Mouse (Mus musculus) liver, adult 2 months (tissue): ENCODE measurements around the gene Dcdc2b. TPM values are rescaled to one million over a fixed set of nuclear protein-coding genes. Genes with fewer than 3 reads are reported as not detected.

Experiments used
- DNase-seq: peaks from one replicate; pipeline ENCODE4 v3.0.0-alpha.2; 2011; ENCODE audit warnings: low read depth, low spot score; ENCODE audit errors: extremely low read depth
- H3K27ac ChIP-seq: fragments of 200-500 bp; replicated peaks from 2 replicates; pipeline ENCODE4 v1.5.1; 2012; ENCODE audit warnings: low read depth, mild to moderate bottlenecking, control low read depth, inconsistent platforms, low read length; ENCODE audit not compliant: insufficient read depth
- H3K27me3 ChIP-seq: fragments of 200-500 bp; 2 replicates; pipeline ENCODE4 v1.6.1; 2012; ENCODE audit warnings: mild to moderate bottlenecking, moderate library complexity, low read length, inconsistent platforms; ENCODE audit not compliant: control insufficient read depth, insufficient read depth
- H3K36me3 ChIP-seq: fragments of 200-500 bp; 2 replicates; pipeline ENCODE4 v1.6.1; 2012; ENCODE audit warnings: low read length, inconsistent platforms; ENCODE audit not compliant: control insufficient read depth, insufficient read depth
- H3K4me1 ChIP-seq: fragments of 200-500 bp; 2 replicates; pipeline ENCODE4 v1.6.1; 2011; ENCODE audit warnings: low read length; ENCODE audit not compliant: control insufficient read depth, insufficient read depth
- H3K4me3 ChIP-seq: fragments of 200-500 bp; 2 replicates; pipeline ENCODE4 v1.5.1; 2011; ENCODE audit warnings: low read depth, mild to moderate bottlenecking, control low read depth, low read length, moderate library complexity; ENCODE audit not compliant: insufficient read depth
- H3K79me2 ChIP-seq: fragments of 200-500 bp; 2 replicates; pipeline ENCODE4 v1.6.1; 2012; ENCODE audit warnings: inconsistent platforms, mild to moderate bottlenecking, low read length, moderate library complexity; ENCODE audit not compliant: control insufficient read depth, insufficient read depth
- H3K9ac ChIP-seq: fragments of 200-500 bp; 2 replicates; pipeline ENCODE4 v1.6.1; 2012; ENCODE audit warnings: low read depth, mild to moderate bottlenecking, control low read depth, inconsistent platforms, low read length
- CTCF ChIP-seq: fragments of 200-500 bp; IDR thresholded peaks from 2 replicates; pipeline ENCODE4 v1.5.1; 2011; ENCODE audit warnings: low read depth, low read length, control low read depth
- POLR2A ChIP-seq: fragments of 200-500 bp; IDR thresholded peaks from 2 replicates; pipeline ENCODE4 v1.6.1; 2011; ENCODE audit warnings: low read length, control low read depth; ENCODE audit not compliant: insufficient read depth; ENCODE audit errors: extremely low read depth
- WGBS: fragments of 180-500 bp; shearing (Covaris S2); methylation state at CpG from one replicate; pipeline ENCODE4 v1.1.7; 2018; 5-methylcytosine and 5-hydroxymethylcytosine counted together
- polyA plus RNA-seq: library from polyadenylated mRNA; depleted of rRNA; stranded (reverse); fragments of >200 nt; gene quantifications from 2 replicates; pipeline ENCODE4 v1.2.3, GENCODE M21; 2012
- total RNA-seq: library from RNA; depleted of rRNA; stranded (reverse); fragments of >200 nt; gene quantifications from 2 replicates; pipeline ENCODE4 v1.2.3, GENCODE M21; 2014

The Dcdc2b gene
- total and polyA plus RNA-seq, 2 experiments = 1.3 to 1.6 TPM

DNA sequence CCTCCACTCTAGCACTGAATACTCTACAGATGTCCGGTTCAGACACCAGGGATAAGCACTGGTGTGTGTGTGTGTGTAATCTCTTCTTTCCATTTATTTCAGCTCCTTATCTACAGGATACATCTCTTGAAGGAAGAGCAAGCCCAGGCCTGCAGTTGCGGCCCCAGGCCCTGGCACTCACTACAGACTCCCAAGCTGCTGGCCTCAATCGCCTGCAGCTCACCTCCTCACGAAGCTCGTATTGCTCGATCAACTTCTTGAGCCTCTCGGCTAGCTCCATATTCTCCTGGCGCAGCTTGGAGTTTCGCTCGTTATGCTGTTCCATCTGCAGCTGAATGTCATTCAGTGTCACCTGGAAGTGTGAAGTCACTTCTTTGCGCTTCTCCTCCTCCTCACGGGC lies 17.8 kb upstream of the Dcdc2b start:
- TF ChIP-seq POLR2A (no peak), CTCF (no peak)
- Histone ChIP-seq H3K4me1 (no peaks in the 10 kb centered on the region), H3K27ac (no peak overlapping the region), H3K79me2 (no peaks in the 10 kb centered on the region), H3K36me3 (peaks cover 58% of the 10 kb centered on the region), H3K4me3 (no peak overlapping the region), H3K9ac (no peak overlapping the region), H3K27me3 (no peaks in the 10 kb centered on the region)
- WGBS = 95% methylated on average over 12 of the region's 12 CpGs
- DNase-seq = no peak

DNA sequence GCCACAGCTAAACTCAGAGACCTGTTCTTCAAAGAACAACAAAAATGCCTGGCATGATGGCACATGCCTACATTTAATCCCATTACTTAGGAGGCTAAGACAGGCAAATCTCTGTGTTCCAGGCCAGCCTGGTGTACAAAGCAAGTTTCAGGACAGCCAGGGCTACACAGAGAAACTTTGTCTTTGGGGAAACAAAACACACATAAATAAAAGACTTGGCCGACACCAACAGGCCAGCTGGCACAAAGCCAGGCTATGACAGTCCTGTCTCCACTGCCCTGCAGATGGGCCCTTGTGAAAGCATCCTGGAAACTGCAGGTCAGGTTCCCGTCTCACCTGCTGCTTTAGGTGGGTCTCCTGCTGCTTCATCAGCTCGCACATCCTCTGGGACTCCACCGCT lies 16.9 kb upstream of the Dcdc2b start:
- H3K79me2 ChIP-seq = no peaks in the 10 kb centered on the region
- H3K4me1 ChIP-seq = no peaks in the 10 kb centered on the region
- no peak for TF ChIP-seq POLR2A
- TF ChIP-seq CTCF = no peak
- peaks cover 56% of the 10 kb centered on the region for H3K36me3 ChIP-seq
- no peak overlapping the region for H3K4me3 ChIP-seq
- no peak overlapping the region for H3K9ac ChIP-seq
- WGBS = 57% methylated on average over 4 of the region's 4 CpGs
- H3K27me3 ChIP-seq = no peaks in the 10 kb centered on the region
- DNase-seq = peak; percentile 33
- H3K27ac ChIP-seq = no peak overlapping the region

DNA sequence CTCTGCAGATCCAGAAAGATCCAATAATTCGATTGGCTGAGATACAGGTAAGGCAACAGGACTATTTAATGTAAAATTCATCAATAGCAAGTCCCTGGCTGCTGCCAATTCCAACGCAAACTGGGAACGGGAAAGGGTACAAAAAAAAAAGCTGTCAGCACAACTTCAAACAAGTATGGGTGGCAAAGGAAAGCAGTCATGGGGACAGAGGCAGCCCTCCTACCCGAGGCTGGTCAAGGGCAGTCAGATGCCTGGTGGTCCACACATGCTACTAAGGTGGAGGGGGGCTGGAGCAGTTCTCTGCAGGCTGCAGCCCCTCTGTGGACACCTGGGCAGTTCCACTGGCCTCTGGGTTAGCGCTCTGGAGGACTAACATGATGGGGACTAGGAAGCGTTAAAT lies 12.0 kb upstream of the Dcdc2b start:
- peaks cover 24% of the 10 kb centered on the region for H3K36me3 ChIP-seq
- H3K27ac ChIP-seq = no peak overlapping the region
- 0 out of 2 replicates have a peak, but pooled peaks cover 4% of the 10 kb centered on the region for H3K79me2 ChIP-seq
- WGBS = 76% methylated on average over 6 of the region's 6 CpGs
- H3K4me1 ChIP-seq = peaks cover 10% of the 10 kb centered on the region
- no peaks in the 10 kb centered on the region for H3K27me3 ChIP-seq
- no peak for DNase-seq
- H3K4me3 ChIP-seq = no peak overlapping the region
- TF ChIP-seq POLR2A = no peak
- no peak overlapping the region for H3K9ac ChIP-seq

DNA sequence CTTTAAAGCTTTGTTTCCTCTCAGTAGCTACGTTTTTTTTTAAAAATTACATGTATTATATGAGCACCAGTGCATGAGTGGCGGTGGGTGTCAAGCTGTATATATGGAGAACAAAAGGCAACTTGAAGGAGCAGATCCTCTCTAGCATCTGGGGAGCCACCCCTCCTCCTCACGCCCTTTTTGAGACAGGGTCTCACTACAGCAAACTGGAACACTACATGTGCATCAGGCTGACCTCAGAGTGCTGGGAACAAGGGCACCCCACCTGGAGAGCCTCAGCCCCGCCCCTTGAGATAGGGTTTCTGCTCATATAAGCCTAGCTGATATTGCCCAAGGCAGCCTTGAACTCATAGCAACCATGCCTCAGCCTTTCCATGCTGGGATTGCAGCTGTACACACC lies 11.4 kb upstream of the Dcdc2b start:
- no peak for DNase-seq
- H3K27me3 ChIP-seq = no peaks in the 10 kb centered on the region
- H3K79me2 ChIP-seq = 0 out of 2 replicates have a peak, but pooled peaks cover 4% of the 10 kb centered on the region
- no peak overlapping the region for H3K27ac ChIP-seq
- H3K4me1 ChIP-seq = peaks cover 10% of the 10 kb centered on the region
- H3K36me3 ChIP-seq = peaks cover 21% of the 10 kb centered on the region
- H3K4me3 ChIP-seq = no peak overlapping the region
- no peak for TF ChIP-seq CTCF
- no peak for TF ChIP-seq POLR2A
- WGBS = 68% methylated on average over 4 of the region's 4 CpGs
- no peak overlapping the region for H3K9ac ChIP-seq

DNA sequence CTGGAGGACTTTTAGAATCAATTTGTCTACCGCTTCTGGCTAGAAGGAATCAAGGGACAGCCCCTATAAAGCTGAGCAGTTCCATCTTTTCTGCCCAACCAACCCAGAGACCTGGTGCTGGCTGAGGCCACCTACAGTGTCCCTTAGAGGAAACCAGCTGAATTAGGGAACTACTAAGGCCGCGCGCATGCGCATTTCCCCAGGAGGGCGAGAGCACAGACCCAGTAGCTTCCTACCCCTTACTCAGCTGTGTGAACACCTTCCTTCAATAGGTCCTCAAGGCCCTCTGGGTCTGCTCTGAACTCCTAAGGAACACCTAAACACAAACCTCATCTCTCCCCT lies 10.9 kb upstream of the Dcdc2b start:
- Histone ChIP-seq H3K79me2 (0 out of 2 replicates have a peak, but pooled peaks cover 4% of the 10 kb centered on the region), H3K9ac (no peak overlapping the region; the same call in 1 of the 2 replicates), H3K4me1 (peaks cover 10% of the 10 kb centered on the region), H3K36me3 (peaks cover 17% of the 10 kb centered on the region), H3K27me3 (no peaks in the 10 kb centered on the region), H3K4me3 (peak overlapping the region; percentile 13; the same call in 1 of the 2 replicates), H3K27ac (peak overlapping the region; percentile 7)
- 51% methylated on average over 6 of the region's 6 CpGs for WGBS
- TF ChIP-seq CTCF = no peak
- TF ChIP-seq POLR2A = no peak
- DNase-seq = peak; percentile 15

DNA sequence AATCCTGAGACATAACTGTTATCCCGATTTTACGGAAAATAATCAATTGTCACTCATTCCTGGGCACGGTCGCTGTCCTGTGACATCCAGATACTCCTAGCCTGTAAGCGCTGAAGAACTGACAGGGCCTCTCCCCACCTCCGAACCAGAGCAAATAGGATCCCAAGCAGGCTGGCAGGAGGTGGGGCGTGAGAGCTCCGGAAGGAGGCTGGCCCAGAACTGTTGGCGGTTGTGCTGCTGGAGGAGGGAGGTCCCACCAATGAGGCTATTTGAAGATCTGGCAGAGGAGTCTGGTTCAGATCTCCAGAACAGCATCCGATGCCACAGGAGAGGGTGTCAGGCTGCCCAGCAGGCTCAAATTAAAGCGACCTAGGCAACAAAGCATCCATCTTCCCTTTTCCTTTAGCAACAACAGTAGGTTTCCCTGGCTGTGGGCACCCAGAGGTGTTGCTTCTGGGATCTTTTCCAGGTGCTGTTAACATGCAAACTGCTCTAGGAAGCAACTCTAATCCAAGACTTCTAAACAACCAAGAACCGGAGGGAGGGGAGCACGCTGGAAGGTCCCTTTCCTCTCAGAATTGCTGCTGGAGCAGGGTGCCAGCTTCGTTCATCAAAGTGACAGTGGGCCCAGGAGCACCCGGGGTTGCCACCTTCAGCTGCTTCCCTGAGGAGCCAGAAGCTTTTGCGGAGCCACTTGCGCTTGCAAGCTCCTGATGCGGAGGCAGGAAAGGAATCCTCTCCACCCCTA lies 10.4 kb upstream of the Dcdc2b start:
- 7% methylated on average over 18 of the region's 18 CpGs for WGBS
- Histone ChIP-seq H3K36me3 (peaks cover 13% of the 10 kb centered on the region), H3K9ac (no peak overlapping the region; the same call in 1 of the 2 replicates), H3K4me1 (peaks cover 10% of the 10 kb centered on the region), H3K27me3 (no peaks in the 10 kb centered on the region), H3K27ac (peak overlapping the region; percentile 70), H3K4me3 (peak overlapping the region; percentile 67), H3K79me2 (0 out of 2 replicates have a peak, but pooled peaks cover 4% of the 10 kb centered on the region)
- no peak for TF ChIP-seq CTCF
- TF ChIP-seq POLR2A = no peak
- DNase-seq = peak; percentile 88
